In genomic region chrX:42580521-42580920, GRCm38 (mm10) we compare ENCODE assay signal across 32 mouse cellular contexts.
"Had no signal": no experiment of that assay in that cellular context is flagged by ENCODE, and none has a peak within 500 bp of the region (broad histone marks: within the 10 kb centered on the region; RNA-seq: fewer than 3 reads in every experiment).

No protein-coding gene starts in this region.

- H3K4me1 ChIP-seq: heart, embryonic 10.5 days; heart, embryonic 12.5 days; heart, embryonic 13.5 days; heart, embryonic 15.5 days; hindbrain, embryonic 12.5 days; hindbrain, embryonic 15.5 days had no signal

- H3K4me3 ChIP-seq: heart, embryonic 10.5 days; heart, embryonic 12.5 days; heart, embryonic 13.5 days; heart, embryonic 15.5 days; hindbrain, embryonic 10.5 days; hindbrain, embryonic 12.5 days; hindbrain, embryonic 13.5 days; hindbrain, embryonic 15.5 days; kidney, embryonic 15.5 days; layer of hippocampus, adult 2 months; left cerebral cortex, adult 2 months had no signal

- H3K27ac ChIP-seq: heart, embryonic 10.5 days; heart, embryonic 13.5 days; heart, embryonic 15.5 days; hindbrain, embryonic 10.5 days; hindbrain, embryonic 12.5 days; hindbrain, embryonic 13.5 days; hindbrain, embryonic 14.5 days; hindbrain, embryonic 15.5 days; hindbrain, postnatal 0 days; kidney, embryonic 15.5 days; kidney, postnatal 0 days; layer of hippocampus, adult 2 months; left cerebral cortex, adult 2 months had no signal

- ATAC-seq: hindbrain, embryonic 16.5 days; hindbrain, postnatal 0 days; inflammation-experienced regulatory T-cells, adult 6 months had no signal

- H3K9ac ChIP-seq: heart, embryonic 12.5 days; heart, embryonic 13.5 days; heart, embryonic 15.5 days; hindbrain, embryonic 12.5 days; hindbrain, embryonic 13.5 days; hindbrain, embryonic 14.5 days; hindbrain, embryonic 15.5 days; kidney, embryonic 15.5 days had no signal

- H3K36me3 ChIP-seq: heart, embryonic 10.5 days; heart, embryonic 12.5 days; heart, embryonic 13.5 days; heart, embryonic 15.5 days; hindbrain, embryonic 10.5 days; hindbrain, embryonic 12.5 days; hindbrain, embryonic 13.5 days; hindbrain, embryonic 15.5 days; kidney, embryonic 15.5 days had no signal

- DNase-seq: heart, postnatal 10 days; heart, postnatal 14 days; heart, postnatal 36 days; heart, postnatal 4 days; kidney, adult 11 months; kidney, adult 18-20 months; kidney, adult 2 months; kidney, adult 9 months; kidney, postnatal 10 days; kidney, postnatal 14 days; kidney, postnatal 25 days; kidney, postnatal 36 days; kidney, postnatal 4 days; layer of hippocampus, adult 9-11 months; layer of hippocampus, postnatal 36 days had no signal

- H3K4me2 ChIP-seq: heart, embryonic 11.5 days; heart, embryonic 12.5 days; heart, embryonic 13.5 days; heart, embryonic 15.5 days; hindbrain, embryonic 12.5 days; hindbrain, embryonic 13.5 days; hindbrain, embryonic 14.5 days; hindbrain, embryonic 15.5 days; kidney, embryonic 15.5 days had no signal

- H3K9me3 ChIP-seq: heart, embryonic 10.5 days; heart, embryonic 12.5 days; heart, embryonic 13.5 days; heart, embryonic 15.5 days; hindbrain, embryonic 10.5 days; hindbrain, embryonic 12.5 days; hindbrain, embryonic 13.5 days; hindbrain, embryonic 15.5 days; kidney, embryonic 15.5 days had no signal

- H3K27me3 ChIP-seq: heart, embryonic 12.5 days; heart, embryonic 13.5 days; heart, embryonic 15.5 days; hindbrain, embryonic 12.5 days; hindbrain, embryonic 13.5 days; hindbrain, embryonic 15.5 days; kidney, embryonic 15.5 days had no signal
